Mouse (Mus musculus): Measurements from ENCODE around the gene Ginm1. TPM values are rescaled to one million over a fixed set of nuclear protein-coding genes. Genes with fewer than 3 reads are reported as not detected.

The Ginm1 gene
- total RNA-seq, 1 experiment, result 29.4 TPM

- Histone ChIP-seq H3K4me3 (ENCODE audit: insufficient read depth in 1 of 2, low read depth in 1 of 2, low read length in 2 of 2, poor library complexity in 1 of 2, severe bottlenecking in 1 of 2) (no peak overlapping the region), H3K9me3 (ENCODE audit: control insufficient read depth, insufficient read depth, low read depth, low read length) (no peaks in the 10 kb centered on the region), H3K4me1 (ENCODE audit: control insufficient read depth in 2 of 2, insufficient read depth in 2 of 2, low read length in 2 of 2, poor library complexity in 1 of 2) (no peaks in the 10 kb centered on the region), H3K36me3 (ENCODE audit: control insufficient read depth, insufficient read depth, low read length, poor library complexity, severe bottlenecking) (peaks cover 5% of the 10 kb centered on the region), H3K9ac (ENCODE audit: insufficient read depth, low read depth, low read length, poor library complexity, severe bottlenecking) (no peak overlapping the region), H3K27ac (ENCODE audit: insufficient read depth, low read depth, low read length, poor library complexity, severe bottlenecking) (no peak overlapping the region)
- DNase-seq (ENCODE audit: low read depth, low spot score), result no peak
- TF ChIP-seq MAFK (IDR thresholded peaks at IDR 0.05; ENCODE audit: insufficient read depth, low read depth, low read length) (no peak), CHD2 (IDR thresholded peaks at IDR 0.05; ENCODE audit: low read depth, low read length) (no peak), HCFC1 (IDR thresholded peaks at IDR 0.05; ENCODE audit: borderline replicate concordance, insufficient read depth, low read length) (no peak), ZC3H11A (IDR thresholded peaks at IDR 0.05; ENCODE audit: borderline replicate concordance, low read depth, low read length) (no peak), ZNF384 (IDR thresholded peaks at IDR 0.05; ENCODE audit: low read depth, low read length) (no peak)
- in situ Hi-C loops (cut with MboI; ENCODE audit: low sequenced_read_pairs in 2 of 2, unreplicated experiment in 2 of 2), result no loop called here
Measured at GRCm38 (mm10) chr10:7826106-7826505, 33.5 kb upstream of the Ginm1 start.

DNA sequence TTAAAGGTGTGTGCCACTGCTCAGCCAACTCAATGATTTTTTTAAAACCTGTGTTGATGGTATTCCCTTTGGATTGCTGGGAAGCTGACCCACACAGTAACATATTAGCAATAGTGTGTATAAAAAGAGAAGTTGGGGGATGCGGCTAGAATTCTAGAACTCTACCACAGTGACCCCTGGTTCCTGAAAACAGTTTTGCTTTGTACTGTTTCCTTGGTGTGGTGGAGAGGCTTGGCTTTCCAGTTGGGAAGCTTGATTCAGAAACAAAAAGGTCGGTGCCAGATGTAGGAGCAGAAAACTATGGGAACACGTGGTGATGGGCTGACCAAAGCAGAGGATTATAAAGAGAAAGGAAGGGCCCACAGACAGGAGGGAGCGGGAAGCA lies 32.6 kb upstream of the Ginm1 start:
- TF ChIP-seq HCFC1 (IDR thresholded peaks at IDR 0.05; ENCODE audit: borderline replicate concordance, insufficient read depth, low read length) (no peak), MAFK (IDR thresholded peaks at IDR 0.05; ENCODE audit: insufficient read depth, low read depth, low read length) (no peak), ZNF384 (IDR thresholded peaks at IDR 0.05; ENCODE audit: low read depth, low read length) (no peak), ZC3H11A (IDR thresholded peaks at IDR 0.05; ENCODE audit: borderline replicate concordance, low read depth, low read length) (no peak), CHD2 (IDR thresholded peaks at IDR 0.05; ENCODE audit: low read depth, low read length) (no peak)
- no peaks in the 10 kb centered on the region for H3K4me1 ChIP-seq (ENCODE audit: control insufficient read depth in 2 of 2, insufficient read depth in 2 of 2, low read length in 2 of 2, poor library complexity in 1 of 2)
- in situ Hi-C loops (cut with MboI; ENCODE audit: low sequenced_read_pairs in 2 of 2, unreplicated experiment in 2 of 2), result no loop called here
- peaks cover 7% of the 10 kb centered on the region for H3K36me3 ChIP-seq (ENCODE audit: control insufficient read depth, insufficient read depth, low read length, poor library complexity, severe bottlenecking)
- H3K9ac ChIP-seq (ENCODE audit: insufficient read depth, low read depth, low read length, poor library complexity, severe bottlenecking), result no peak overlapping the region
- no peak overlapping the region for H3K4me3 ChIP-seq (ENCODE audit: insufficient read depth in 1 of 2, low read depth in 1 of 2, low read length in 2 of 2, poor library complexity in 1 of 2, severe bottlenecking in 1 of 2)
- no peak overlapping the region for H3K27ac ChIP-seq (ENCODE audit: insufficient read depth, low read depth, low read length, poor library complexity, severe bottlenecking)
- H3K9me3 ChIP-seq (ENCODE audit: control insufficient read depth, insufficient read depth, low read depth, low read length), result no peaks in the 10 kb centered on the region
- DNase-seq (ENCODE audit: low read depth, low spot score), result no peak

- no peaks in the 10 kb centered on the region for H3K9me3 ChIP-seq (ENCODE audit: control insufficient read depth, insufficient read depth, low read depth, low read length)
- no peak overlapping the region for H3K9ac ChIP-seq (ENCODE audit: insufficient read depth, low read depth, low read length, poor library complexity, severe bottlenecking)
- no peak for TF ChIP-seq CHD2 (IDR thresholded peaks at IDR 0.05; ENCODE audit: low read depth, low read length)
- no peak for TF ChIP-seq ZC3H11A (IDR thresholded peaks at IDR 0.05; ENCODE audit: borderline replicate concordance, low read depth, low read length)
- no peak for TF ChIP-seq ZNF384 (IDR thresholded peaks at IDR 0.05; ENCODE audit: low read depth, low read length)
- TF ChIP-seq HCFC1 (IDR thresholded peaks at IDR 0.05; ENCODE audit: borderline replicate concordance, insufficient read depth, low read length), result no peak
- H3K4me3 ChIP-seq (ENCODE audit: insufficient read depth in 1 of 2, low read depth in 1 of 2, low read length in 2 of 2, poor library complexity in 1 of 2, severe bottlenecking in 1 of 2), result no peak overlapping the region
- in situ Hi-C loops (cut with MboI; ENCODE audit: low sequenced_read_pairs in 2 of 2, unreplicated experiment in 2 of 2), result no loop called here
- no peak overlapping the region for H3K27ac ChIP-seq (ENCODE audit: insufficient read depth, low read depth, low read length, poor library complexity, severe bottlenecking)
- H3K4me1 ChIP-seq (ENCODE audit: control insufficient read depth in 2 of 2, insufficient read depth in 2 of 2, low read length in 2 of 2, poor library complexity in 1 of 2), result no peaks in the 10 kb centered on the region
- H3K36me3 ChIP-seq (ENCODE audit: control insufficient read depth, insufficient read depth, low read length, poor library complexity, severe bottlenecking), result peaks cover 7% of the 10 kb centered on the region
- DNase-seq (ENCODE audit: low read depth, low spot score), result no peak
Measured at GRCm38 (mm10) chr10:7824663-7825280, 32.1 kb upstream of the Ginm1 start.

DNA sequence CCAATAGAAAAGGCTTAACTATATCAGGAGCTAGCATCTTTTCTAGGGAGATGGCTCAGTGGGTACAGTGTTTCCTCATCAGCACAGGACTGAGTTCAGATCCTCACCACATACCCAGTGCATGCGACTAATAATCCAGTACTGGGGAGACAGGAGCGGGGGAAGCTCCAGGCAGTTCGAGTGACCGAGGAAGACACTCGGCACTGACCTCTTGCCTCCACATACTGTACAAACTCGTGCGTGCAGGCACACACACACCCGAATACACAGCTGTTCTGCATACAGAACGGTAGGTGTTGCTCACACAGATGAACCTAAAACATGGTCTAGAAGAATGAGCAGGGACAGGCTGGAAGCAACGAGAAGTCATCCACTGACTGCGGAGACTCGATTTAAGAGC lies 29.4 kb upstream of the Ginm1 start:
- in situ Hi-C loops (cut with MboI; ENCODE audit: low sequenced_read_pairs in 2 of 2, unreplicated experiment in 2 of 2), result no loop called here
- no peak overlapping the region for H3K9ac ChIP-seq (ENCODE audit: insufficient read depth, low read depth, low read length, poor library complexity, severe bottlenecking)
- no peak overlapping the region for H3K4me3 ChIP-seq (ENCODE audit: insufficient read depth in 1 of 2, low read depth in 1 of 2, low read length in 2 of 2, poor library complexity in 1 of 2, severe bottlenecking in 1 of 2)
- TF ChIP-seq CHD2 (IDR thresholded peaks at IDR 0.05; ENCODE audit: low read depth, low read length) (no peak), MAFK (IDR thresholded peaks at IDR 0.05; ENCODE audit: insufficient read depth, low read depth, low read length) (no peak), ZC3H11A (IDR thresholded peaks at IDR 0.05; ENCODE audit: borderline replicate concordance, low read depth, low read length) (no peak), ZNF384 (IDR thresholded peaks at IDR 0.05; ENCODE audit: low read depth, low read length) (no peak), HCFC1 (IDR thresholded peaks at IDR 0.05; ENCODE audit: borderline replicate concordance, insufficient read depth, low read length) (no peak)
- no peaks in the 10 kb centered on the region for H3K9me3 ChIP-seq (ENCODE audit: control insufficient read depth, insufficient read depth, low read depth, low read length)
- no peaks in the 10 kb centered on the region for H3K4me1 ChIP-seq (ENCODE audit: control insufficient read depth in 2 of 2, insufficient read depth in 2 of 2, low read length in 2 of 2, poor library complexity in 1 of 2)
- H3K36me3 ChIP-seq (ENCODE audit: control insufficient read depth, insufficient read depth, low read length, poor library complexity, severe bottlenecking), result peaks cover 7% of the 10 kb centered on the region
- H3K27ac ChIP-seq (ENCODE audit: insufficient read depth, low read depth, low read length, poor library complexity, severe bottlenecking), result no peak overlapping the region
- DNase-seq (ENCODE audit: low read depth, low spot score), result no peak

GRCm38 (mm10) chr10:7820171-7820570 lies 27.5 kb upstream of the Ginm1 start:
- no peak overlapping the region for H3K27ac ChIP-seq (ENCODE audit: insufficient read depth, low read depth, low read length, poor library complexity, severe bottlenecking)
- no peak overlapping the region for H3K4me3 ChIP-seq (ENCODE audit: insufficient read depth in 1 of 2, low read depth in 1 of 2, low read length in 2 of 2, poor library complexity in 1 of 2, severe bottlenecking in 1 of 2)
- no peaks in the 10 kb centered on the region for H3K9me3 ChIP-seq (ENCODE audit: control insufficient read depth, insufficient read depth, low read depth, low read length)
- in situ Hi-C loops (cut with MboI; ENCODE audit: low sequenced_read_pairs in 2 of 2, unreplicated experiment in 2 of 2), result no loop called here
- H3K9ac ChIP-seq (ENCODE audit: insufficient read depth, low read depth, low read length, poor library complexity, severe bottlenecking), result no peak overlapping the region
- peaks cover 12% of the 10 kb centered on the region for H3K36me3 ChIP-seq (ENCODE audit: control insufficient read depth, insufficient read depth, low read length, poor library complexity, severe bottlenecking)
- TF ChIP-seq CHD2 (IDR thresholded peaks at IDR 0.05; ENCODE audit: low read depth, low read length), result no peak
- no peak for TF ChIP-seq ZNF384 (IDR thresholded peaks at IDR 0.05; ENCODE audit: low read depth, low read length)
- TF ChIP-seq HCFC1 (IDR thresholded peaks at IDR 0.05; ENCODE audit: borderline replicate concordance, insufficient read depth, low read length), result no peak
- no peak for DNase-seq (ENCODE audit: low read depth, low spot score)
- H3K4me1 ChIP-seq (ENCODE audit: control insufficient read depth in 2 of 2, insufficient read depth in 2 of 2, low read length in 2 of 2, poor library complexity in 1 of 2), result no peaks in the 10 kb centered on the region

Measured in ES-E14 (cell line).